Mouse (Mus musculus) thymus, postnatal 25 days (tissue): ENCODE results near the gene Utp11.

Source experiments
- DNase-seq: peaks from one replicate; pipeline ENCODE4 v3.0.0; 2022

Gene Utp11

DNA sequence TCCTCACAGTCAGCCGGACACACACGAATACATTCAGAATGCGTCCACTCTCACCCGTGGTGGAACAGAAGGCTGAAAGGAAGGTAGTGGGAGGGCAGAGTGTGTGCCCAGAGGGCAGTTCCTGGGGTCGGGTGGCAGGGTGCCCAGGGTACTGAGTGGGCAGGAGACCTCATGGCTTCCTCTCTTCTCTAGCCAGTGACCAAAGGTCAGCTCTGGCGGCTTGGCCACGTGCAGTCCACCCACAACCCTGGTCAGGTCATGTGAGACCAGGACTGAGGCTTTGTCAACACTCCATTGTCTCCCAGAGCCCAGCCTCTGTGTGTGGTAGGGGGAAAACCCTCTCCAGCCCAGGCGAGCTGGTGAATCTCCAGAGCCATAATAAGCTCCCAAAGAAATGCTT, 23.2 kb downstream of the Utp11 start:
- no peak for DNase-seq

DNA sequence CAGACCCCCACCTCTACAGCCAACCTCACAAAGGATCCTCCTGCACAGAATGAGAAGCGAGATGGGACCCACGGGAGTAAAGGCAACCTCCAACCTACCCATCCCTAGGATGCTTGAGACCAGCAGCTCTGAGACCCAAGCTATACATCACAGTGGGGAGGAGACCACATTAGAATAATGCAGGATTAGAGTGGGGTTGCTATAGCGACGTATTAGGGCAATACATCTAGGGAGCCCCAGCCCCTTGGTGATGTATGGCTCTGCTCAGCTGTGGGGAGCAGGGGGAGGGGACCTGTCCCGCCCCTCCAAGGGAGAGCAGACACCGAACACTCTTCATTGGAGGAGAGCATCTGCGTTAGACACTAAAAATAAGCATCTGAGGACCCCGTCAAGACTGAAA, 25.3 kb downstream of the Utp11 start:
- DNase-seq, result no peak

DNA sequence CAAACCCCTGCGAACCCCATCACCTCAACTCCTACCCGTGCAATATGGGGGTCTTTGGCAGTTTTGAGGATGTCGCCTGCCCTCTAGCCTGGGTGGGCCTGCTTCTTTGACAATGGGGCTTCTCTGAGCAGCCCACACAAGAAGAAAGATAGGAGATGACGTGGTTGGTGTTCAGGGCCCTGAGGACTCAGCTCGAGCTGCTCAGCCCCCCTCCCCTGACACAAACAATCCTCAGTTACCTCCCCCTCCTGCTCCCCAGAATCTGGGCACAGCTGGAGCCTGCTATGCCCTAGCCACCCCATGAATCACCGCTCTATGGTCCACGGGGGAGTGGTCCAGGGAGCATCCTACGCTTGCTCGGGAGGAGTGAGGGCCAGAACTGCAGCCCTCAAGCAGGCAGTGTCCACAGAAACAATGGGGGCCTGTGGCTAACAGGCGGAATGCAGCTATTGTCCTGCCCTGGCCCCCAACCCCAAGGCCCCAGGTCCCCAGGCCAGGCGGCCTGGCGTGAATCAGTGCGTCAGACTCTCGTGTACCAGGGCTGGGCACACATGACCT, 25.8 kb downstream of the Utp11 start:
- DNase-seq, result no peak

DNA sequence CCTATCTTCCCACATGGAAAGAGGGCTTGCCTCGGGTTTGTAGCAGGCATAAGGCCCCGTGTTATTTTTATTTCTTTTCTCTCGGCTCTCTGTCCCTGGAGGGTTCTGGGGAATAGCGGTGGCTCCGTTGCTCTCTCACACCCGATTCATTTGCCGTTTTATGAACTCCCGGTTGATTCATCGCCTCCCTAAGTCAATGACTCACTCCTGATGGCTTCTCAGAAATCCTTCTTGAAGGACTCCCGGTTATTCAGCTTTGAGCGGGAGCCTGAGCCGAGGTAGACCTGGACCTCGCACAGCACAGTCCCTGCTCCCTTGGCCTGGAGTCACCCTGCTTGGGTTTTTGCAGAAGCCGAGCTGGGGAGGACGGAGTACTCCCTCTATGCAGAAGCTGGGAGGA, 28.8 kb downstream of the Utp11 start:
- no peak for DNase-seq

DNA sequence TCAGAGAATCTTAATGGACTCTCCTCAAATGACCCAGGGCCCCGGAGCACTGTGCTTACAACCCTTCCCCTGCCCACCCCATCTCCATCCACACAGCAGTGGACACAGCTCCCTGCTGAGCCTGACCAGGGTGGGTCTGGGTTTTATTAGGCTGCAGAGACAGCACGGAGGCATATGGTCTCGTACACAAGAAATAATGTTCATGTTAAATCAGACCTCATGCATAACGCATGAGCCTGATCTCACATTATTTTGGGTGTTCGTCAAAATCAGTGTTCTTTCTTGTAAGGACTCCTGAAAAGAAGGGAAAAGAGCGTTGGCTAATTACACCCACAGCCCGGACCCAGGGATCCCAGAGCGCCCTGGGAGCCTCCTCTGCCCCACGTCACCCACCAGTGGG, 29.2 kb downstream of the Utp11 start:
- no peak for DNase-seq

DNA sequence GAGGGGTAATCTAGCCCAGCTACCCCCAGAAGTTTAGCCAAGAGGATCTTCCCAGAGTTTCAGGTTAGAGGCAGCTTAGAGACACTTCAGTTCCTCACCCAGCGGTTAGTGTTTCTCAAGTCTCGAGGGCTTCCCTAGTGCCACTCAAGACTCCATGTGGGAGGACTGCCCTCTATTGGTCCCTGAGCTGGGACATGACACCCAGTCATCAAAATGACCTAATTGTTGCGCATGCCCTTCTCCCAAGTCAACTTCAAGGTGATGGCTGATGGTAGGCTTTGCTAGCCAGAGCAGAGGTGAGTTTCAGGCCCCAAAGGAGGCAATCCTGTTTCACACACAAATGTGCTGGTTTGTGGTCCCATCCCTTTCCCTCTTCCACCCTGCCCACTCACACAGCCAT, 30.4 kb downstream of the Utp11 start:
- DNase-seq, result no peak

DNA sequence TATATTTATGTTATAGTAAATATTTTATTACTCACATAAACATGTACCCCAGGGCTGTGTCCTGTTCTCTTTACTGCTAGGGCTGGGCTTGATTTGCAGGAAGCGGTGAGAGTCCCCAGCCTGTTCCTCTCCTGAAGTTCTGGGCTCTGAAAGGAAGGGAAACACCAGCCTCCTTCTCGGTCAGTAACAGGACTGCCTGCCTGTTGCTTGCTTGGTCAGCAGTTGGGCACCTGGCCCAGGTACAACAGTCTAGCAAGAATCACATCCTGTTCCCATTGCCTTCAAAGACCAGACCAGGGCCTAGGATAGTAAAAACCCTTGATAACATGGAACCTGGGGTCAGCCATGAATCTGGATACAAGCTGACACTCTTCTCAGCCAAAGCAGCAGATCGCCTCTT, 32.8 kb downstream of the Utp11 start:
- no peak for DNase-seq

DNA sequence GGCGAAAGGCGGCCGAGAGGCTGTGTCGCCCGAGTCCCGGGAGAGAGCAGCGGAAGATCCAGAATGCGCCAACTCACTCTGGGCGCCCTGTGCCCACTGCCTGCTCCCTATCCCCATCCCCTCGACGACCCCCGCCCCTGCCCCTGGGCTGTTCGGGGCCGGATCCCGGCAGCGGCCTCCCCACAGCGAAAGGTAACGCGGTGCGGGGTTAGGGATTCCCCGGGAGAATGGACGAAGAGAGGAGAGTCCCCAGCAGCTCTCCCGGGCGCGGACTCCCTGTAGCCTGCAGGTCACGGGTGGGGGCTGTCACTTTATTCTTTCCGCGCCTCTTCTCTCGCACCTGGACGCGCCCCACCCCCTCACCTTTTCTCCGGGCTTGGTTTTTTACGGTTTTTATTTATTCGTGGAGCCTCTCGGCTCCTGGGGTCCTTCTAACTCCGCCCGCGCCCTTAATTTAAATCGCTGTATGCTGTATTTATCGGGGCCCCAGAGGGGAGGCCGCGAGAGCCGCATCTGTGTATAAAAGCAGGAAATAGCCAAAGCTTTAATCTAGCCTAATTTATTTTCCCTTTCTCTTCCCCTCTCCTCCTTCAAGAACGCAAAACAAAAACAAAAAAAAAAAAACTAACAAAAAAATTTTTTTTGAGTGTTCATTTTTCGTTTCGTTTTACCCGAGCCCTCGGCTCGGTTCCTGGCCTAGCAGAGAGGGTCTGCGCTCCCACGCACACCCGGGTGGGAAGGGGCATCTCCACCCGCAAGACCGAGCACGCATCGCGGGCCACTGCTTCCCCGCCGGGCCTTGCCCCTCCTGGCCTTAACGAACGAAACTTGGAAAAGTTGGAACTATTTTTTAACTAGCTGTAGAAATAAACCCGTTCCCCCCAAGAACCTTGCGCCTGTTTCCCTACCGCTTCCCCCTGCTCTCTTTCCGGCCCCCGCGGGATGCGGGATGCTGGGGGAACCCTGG, 33.9 kb downstream of the Utp11 start:
- no peak for DNase-seq

DNA sequence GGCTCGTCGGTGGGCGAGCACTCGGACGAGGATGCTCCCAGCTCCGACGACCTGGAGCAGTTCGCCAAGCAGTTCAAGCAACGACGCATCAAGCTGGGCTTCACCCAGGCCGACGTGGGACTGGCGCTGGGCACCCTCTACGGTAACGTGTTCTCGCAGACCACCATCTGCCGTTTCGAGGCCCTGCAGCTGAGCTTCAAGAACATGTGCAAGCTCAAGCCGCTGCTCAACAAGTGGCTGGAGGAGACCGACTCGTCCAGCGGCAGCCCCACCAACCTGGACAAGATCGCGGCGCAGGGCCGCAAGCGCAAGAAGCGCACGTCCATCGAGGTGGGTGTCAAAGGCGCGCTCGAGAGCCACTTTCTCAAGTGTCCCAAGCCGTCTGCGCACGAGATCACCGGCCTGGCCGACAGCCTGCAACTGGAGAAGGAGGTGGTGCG, 35.0 kb downstream of the Utp11 start:
- no peak for DNase-seq

DNA sequence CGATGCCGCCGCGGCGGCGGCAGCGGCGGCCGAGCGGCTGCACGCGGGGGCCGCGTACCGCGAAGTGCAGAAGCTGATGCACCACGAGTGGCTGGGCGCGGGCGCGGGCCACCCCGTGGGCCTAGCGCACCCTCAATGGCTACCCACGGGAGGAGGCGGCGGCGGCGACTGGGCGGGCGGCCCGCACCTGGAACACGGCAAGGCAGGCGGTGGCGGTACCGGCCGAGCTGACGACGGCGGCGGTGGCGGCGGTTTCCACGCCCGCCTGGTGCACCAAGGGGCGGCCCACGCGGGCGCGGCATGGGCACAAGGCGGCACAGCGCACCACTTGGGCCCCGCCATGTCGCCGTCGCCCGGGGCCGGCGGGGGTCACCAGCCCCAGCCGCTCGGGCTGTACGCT, 35.6 kb downstream of the Utp11 start:
- DNase-seq, result no peak

DNA sequence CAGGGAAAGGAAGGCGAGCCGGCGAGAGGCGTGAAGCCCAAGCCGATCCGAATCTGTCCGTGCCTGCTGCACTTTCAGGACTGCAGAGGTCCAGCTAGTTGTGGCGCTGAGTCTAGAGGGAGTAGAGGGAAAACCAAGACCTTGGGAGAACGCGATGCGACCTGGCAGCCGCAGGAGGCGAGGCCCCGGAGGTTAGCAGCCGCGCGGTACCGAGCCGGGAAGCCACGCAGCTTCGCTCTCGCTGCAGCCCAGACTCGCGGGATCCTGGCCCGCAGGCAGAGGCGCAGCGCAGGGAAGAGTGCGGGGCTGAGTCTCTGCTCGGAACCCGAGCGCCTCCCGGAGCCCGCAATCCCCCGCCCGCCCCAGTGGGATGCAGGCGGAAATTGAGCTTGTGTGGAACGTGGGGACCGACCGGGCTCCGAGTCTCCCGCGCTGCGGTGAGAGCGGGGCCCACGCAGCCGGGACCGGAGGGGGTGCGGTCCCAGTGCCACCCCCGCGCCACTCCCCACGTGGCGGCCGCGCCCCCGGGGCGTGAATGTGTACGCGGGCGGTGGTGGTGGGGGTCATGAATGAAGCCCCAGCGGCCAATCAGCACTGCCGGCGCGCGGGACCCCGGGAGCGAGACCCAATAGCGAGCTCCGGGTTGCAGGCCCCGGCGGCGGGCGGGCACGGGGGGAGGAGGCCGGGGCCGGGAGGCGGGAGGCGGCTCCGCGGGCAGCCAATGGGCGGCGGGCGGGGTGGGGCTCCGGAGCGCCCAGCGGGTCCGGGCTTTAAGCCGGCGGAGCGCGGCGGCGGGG, 36.3 kb downstream of the Utp11 start:
- peak; percentile 80 for DNase-seq

DNA sequence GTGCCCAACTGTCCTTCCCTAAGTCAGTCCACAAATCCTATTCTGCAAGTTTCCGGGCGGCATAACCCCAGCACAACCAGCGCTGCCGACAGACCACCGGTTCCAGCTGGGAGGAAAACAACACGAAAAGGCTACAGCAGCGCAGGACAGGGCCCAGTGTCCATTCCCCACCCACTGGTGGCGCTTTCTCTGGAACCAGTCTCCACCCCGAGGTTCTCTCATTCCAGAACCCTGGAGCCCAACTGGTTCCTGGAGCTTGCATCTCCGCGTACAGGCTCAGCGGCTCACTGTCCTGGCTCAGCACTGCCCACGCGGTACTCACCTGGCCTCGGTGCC, 36.9 kb downstream of the Utp11 start, which contains the start of gene Pou3f1:
Gene Pou3f1 (plus strand): TSS at position 290 of the 336 bp plus-strand sequence.
- DNase-seq, result no peak

DNA sequence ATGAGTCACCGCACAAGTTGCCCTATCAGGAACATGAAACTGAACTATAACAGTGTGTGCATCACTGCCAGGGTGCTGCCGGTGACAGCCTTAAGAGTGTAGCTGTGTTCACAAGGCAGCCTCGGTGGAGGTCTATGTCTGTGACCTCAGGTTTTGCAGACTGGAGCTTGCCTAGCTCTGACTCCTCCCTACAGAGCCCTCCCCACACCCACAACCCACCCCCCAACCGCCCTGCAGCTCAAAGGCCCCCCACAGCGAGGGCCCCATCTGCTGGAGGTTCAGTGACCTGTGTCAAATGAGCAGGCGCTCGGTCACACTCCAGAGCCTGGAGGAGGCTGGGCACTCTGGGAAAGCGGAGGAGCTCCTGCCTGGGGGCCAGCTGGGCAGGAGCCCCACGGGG, 40.5 kb downstream of the Utp11 start:
- DNase-seq, result no peak

DNA sequence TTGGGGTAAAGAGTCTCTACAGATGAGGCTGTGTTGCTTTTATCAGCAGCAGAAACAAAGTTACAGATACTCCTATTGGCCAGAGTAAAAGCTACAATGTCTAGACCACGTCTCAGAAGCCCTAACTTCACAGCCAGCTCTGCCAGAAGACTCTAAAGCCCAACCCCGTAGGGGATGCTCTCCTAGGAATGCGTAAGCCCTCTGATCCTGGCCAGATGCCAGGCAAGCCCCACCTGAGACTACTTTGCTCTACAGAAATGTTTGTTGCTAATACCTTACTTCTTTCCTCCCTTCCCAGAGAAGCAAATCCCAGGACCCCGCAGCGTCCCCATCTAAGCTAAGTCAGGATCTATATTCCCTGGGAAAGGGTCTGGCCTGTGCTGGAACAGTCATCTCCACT, 45.5 kb downstream of the Utp11 start:
- DNase-seq, result no peak

DNA sequence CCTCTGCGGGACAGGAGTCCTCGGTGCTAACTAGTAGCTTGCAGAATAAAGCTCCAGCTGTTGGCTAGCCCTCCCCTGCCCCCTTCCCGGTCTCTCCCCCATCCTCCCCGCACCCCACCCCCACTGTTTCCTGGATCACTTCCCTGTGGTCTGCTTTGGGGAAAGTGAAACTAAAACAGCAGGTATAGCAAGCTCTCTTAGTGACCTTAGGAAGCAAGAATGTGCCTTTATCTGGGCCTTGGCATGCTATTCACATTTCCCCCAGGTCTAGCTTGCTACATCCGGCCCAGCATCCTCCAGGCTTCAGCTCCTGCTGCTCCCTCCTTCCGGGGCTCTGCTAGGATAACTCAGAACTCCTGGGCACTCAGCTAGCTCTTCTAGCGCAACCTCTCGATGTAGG, 46.8 kb downstream of the Utp11 start:
- no peak for DNase-seq

DNA sequence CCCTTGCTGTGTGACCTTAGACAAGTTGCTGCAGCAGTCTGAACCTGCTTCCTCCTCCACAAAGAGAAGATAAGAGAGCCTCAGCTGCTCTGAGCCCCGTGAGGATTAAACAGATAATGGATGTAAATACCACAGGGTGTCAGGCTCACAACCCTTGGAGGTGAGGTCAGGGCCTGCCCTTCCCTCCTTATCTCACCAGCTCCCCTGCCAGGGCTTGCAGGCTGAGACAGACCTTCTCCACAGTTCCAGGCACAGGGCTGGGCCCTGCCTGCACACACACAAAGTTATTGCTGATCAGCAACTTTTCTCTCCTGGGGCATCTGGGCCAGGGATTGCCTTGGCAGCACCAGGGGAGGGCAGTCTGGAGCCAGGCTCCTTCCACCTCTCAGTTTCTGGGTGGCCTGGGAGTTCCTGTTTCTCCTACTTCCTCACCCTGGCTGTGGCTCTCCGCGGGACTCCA, 48.4 kb downstream of the Utp11 start:
- no peak for DNase-seq

DNA sequence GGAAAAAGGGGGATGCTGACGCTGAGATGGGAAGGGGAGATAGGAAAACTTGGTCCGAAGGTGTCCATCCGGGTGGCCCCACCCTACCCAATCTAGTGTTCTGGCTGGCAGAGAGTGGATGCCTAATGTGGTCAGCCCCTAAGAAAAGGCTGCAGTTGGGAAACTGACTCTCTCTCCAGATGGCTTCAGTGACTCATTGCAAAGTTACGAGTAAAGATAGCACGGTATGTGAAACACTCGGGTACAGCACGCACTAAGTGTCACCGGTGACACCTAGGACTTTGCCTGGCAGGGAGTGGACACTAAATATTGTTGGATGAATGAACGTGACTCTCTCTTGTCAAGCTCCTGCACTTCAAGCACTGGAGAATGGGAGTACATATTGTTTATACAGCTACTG, 49.5 kb downstream of the Utp11 start:
- no peak for DNase-seq

DNA sequence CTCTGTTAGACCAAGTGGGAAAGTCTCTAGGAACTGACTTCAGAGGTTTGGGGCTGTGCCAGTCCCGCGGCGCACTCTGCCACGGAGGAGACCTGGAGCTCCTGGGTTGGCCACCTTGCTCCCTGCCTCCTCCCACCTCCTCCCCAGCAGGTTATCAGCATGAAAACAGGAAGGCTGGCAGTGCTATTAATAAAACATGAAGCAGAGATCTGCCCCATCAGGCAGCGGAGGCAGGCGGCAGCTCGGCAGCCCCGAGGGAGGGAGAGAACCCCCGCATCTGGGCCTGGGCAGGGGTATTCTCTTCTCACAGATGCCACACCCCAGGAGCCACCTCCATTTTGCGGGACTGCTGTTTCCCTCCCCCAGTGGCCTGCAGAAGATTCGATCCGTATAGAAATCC, 53.7 kb downstream of the Utp11 start:
- DNase-seq, result no peak

DNA sequence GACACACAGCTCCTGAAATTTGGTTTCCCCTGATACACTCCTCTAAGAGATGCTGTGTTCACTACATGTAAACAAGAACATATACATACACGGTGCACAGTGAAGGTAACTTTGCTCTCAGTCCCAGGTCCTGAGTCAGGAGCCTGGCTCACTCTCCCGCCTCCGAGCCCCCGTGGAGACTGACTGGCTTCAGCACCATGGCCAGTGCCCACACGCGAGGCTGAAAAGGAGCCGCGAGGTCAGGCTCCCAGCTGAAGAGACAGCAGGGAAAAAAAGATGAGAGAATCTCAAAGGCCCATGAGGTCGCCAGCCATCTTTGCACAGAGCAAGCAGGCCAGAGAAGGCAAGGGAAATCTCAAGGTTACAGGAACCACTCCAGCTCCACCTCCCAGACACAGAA, 60.1 kb downstream of the Utp11 start:
- DNase-seq, result no peak

DNA sequence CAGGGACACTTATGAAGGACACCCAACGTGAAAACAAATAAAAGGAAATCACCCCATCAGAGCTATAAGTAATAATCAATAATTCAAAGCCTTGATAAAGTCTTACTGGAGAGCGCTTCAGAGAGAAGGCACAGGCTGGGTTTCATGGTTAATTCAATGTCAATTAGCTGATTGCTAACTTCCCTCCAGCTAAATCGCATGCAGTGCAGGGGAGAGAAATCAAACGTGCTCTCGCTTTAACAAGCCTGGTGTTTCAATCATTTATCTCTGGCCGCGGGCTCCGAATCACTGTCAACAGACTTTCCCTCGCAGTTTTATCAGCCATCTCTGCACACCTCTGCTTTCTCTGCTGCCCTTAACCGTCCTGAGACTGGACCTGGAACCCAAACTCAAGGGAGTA, 60.5 kb downstream of the Utp11 start:
- DNase-seq, result no peak

DNA sequence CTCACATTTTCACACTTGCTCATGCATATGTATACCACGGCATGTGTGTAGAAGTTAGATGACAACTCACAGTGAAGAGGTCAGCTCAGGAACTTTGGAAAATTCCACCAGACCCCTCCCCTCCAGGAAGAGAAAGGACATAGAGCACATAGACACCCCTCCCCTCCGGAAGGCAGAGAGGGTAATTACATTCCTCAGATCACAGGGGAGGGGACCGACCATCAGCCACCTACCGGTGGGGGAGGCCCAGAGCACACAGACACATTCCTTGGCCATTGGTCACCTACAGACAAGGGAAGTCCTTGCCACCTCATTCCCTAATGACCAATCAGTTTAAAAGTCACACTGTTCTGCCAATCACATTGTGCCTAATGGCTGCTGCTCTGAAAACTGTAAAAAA, 61.9 kb downstream of the Utp11 start:
- DNase-seq, result no peak
